Mouse (Mus musculus) mouse trophoblast stem cell (cell line): ENCODE data around the gene Arf3.
"Not testable (repeated sequence)": the region's sequence is repeated elsewhere in the genome, so short reads cannot be mapped to it uniquely, and the experiment has no call there.

Experiments
- in situ Hi-C, 2 experiments: fragments of 300-500 bp; cut with MseI, MboI; formaldehyde crosslinking; loops; 2 replicates in 1 of 2; 3 replicates in 1 of 2; pipeline ENCODE4 v1.15.1; 2025

Gene Arf3

GRCm38 (mm10) chr15:98762670-98763529 is at the start of gene Arf3:
Gene Arf3, minus strand, starts transcription at chr15:98763214.
- in situ Hi-C loops: no loop called here

DNA sequence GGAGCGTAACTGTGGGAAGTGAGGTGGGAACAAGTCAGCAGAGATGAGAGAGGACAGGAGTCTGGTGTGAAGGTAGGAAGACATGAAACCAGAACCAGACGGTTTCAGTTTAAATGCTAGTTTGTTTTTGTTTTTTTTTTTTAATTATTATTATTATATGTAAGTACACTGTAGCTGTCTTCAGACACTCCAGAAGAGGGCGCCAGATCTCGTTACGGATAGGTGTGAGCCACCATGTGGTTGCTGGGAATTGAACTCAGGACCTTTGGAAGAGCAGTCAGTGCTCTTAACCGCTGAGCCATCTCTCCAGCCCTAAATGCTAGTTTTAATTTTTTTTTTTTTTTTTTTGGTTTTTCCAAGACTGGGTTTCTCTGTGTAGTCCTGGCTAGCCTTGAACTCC is 47.2 kb upstream of the Arf3 start:
- in situ Hi-C loops: not testable (repeated sequence)

- in situ Hi-C loops: no loop called here
These were observed 46.4 kb upstream of the Arf3 start, which contains the start of gene Ddn for GRCm38 (mm10) chr15:98809390-98809789. Gene Ddn, minus strand, starts transcription at chr15:98809490.

DNA sequence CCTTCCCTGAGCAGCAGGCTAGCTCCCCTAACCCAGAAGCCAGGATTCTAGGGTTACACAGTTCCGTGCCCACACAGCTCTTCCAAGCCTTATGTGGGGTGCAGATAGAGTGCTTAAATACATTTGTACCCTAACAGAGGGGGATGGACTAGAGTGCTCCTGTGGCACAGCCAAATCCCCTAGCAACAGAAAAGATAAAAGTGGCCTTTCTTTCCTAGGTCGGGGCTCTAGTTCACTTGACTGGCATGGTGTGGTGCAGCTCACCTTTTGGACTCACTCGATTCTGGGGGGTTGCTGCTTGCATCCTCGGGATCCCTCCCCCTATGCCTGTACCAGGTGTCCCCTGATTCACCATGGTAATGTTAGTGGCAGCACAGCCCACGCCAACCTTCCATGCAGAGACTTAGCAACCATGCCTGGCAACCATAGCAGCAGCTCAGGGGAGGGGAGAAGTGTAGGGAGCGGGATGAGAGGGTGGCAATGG is 45.7 kb upstream of the Arf3 start:
- in situ Hi-C loops: no loop called here

- in situ Hi-C loops: no loop called here
These were observed 45.1 kb upstream of the Arf3 start for GRCm38 (mm10) chr15:98807895-98808650.

DNA sequence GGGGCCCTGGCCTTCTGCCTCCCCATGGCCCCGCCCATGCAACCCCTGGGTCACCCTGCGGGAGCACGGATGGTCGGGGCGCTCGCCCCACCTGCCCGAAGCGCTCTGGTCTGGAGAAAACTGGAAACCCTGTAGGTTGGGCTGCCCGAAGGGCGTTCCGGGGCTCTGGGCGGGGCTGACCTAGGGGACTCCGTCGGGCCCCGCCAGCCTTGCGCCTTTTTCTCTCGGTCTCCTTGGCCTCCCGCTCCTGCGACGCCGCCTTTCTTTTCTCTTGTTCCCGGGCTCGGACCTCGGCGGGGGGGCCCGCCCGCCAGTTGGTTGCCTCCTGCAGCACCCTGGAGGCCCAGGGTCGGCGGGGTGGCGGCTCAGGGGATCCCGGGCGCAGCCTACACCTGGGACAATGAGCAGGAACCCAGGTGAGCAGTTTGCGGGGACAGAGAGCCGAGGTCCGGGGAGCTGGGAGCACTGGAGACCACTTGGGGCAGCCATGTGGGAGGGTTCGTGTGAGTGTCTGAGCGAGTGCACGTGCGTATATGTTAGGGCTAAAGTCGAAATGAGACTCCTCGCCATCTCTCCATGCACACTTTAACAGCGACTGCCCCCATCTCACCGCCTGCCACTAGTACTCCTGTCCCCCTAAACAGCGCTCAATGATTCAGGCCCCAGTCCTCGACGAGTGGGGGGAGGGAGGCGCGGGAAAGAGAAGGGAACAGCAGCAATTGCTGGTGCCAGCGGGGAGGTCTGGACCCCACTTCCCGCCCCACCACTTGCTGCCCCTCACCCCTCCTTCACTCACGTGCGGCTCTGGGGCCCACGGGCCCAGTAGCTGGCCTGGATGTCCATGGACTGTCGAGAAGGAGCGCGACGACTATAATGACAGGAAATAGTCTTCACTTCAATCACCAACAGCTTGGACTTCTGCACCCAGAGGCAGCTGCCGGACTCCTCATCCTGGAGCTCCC is 44.1 kb upstream of the Arf3 start:
- in situ Hi-C loops: no loop called here

GRCm38 (mm10) chr15:98806071-98806808 is 43.2 kb upstream of the Arf3 start:
- in situ Hi-C loops: no loop called here

- in situ Hi-C loops: no loop called here
These were observed 42.5 kb upstream of the Arf3 start for GRCm38 (mm10) chr15:98805324-98806040.

- in situ Hi-C loops: no loop called here
These were observed 41.0 kb upstream of the Arf3 start for GRCm38 (mm10) chr15:98804054-98804453.

GRCm38 (mm10) chr15:98802926-98803325 is 39.9 kb upstream of the Arf3 start:
- in situ Hi-C loops: no loop called here

DNA sequence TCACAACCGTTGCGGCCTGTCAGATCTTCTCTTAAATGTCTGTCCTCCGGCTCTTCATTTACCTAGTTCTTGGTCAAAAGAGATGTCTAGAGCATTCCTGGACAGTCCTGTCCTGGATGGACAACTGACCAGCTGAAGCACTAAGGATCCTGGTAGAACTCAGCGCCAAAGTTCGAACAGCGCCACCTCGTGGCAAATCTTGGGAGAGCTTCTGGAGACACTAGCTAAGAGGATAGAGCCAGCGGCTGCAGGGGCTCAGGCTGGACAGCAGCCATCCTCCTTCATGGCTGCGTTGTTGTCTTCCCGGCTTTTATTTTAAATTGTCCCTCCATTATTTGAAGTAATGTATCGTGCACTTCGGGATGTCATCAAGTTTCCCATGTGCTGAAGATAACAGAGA is 36.4 kb upstream of the Arf3 start:
- in situ Hi-C loops: no loop called here

- in situ Hi-C loops: no loop called here
These were observed 35.9 kb upstream of the Arf3 start for GRCm38 (mm10) chr15:98798903-98799302.

- in situ Hi-C loops: no loop called here
These were observed 35.0 kb upstream of the Arf3 start for GRCm38 (mm10) chr15:98797835-98798492.

- in situ Hi-C loops: no loop called here
These were observed 34.0 kb upstream of the Arf3 start for GRCm38 (mm10) chr15:98796803-98797595.

- in situ Hi-C loops: no loop called here
These were observed 30.2 kb upstream of the Arf3 start for GRCm38 (mm10) chr15:98793141-98793698.

GRCm38 (mm10) chr15:98792233-98793020 is 29.4 kb upstream of the Arf3 start:
- in situ Hi-C loops: no loop called here

GRCm38 (mm10) chr15:98791771-98792170 is 28.8 kb upstream of the Arf3 start:
- in situ Hi-C loops: no loop called here

GRCm38 (mm10) chr15:98791221-98791620 is 28.2 kb upstream of the Arf3 start:
- in situ Hi-C loops: no loop called here
